Mouse (Mus musculus): Measurements from ENCODE around the gene Cd72. TPM values are rescaled to one million over a fixed set of nuclear protein-coding genes. Genes with fewer than 3 reads are reported as not detected.

The Cd72 gene
- polyA plus RNA-seq, 3 experiments from 2014 or later = 18.7 to 104 (median 96.4) TPM

DNA sequence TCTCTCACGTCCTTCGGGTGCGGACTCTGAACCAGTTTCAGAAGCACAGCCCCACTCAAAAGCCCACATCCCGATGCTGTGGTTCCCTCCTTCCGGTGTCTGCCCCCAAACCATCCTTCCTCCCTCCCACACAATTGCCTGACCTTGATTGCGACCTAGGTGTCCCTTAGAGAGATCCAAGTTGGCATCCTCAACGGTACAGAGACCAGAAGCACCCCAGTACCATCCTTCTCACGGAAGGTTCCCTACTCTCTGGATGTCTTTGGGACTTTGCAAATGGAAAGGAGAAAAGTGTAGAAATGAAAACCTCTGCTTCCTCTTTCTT is 24.1 kb upstream of the Cd72 start:
- ATAC-seq = peak; percentile 68

DNA sequence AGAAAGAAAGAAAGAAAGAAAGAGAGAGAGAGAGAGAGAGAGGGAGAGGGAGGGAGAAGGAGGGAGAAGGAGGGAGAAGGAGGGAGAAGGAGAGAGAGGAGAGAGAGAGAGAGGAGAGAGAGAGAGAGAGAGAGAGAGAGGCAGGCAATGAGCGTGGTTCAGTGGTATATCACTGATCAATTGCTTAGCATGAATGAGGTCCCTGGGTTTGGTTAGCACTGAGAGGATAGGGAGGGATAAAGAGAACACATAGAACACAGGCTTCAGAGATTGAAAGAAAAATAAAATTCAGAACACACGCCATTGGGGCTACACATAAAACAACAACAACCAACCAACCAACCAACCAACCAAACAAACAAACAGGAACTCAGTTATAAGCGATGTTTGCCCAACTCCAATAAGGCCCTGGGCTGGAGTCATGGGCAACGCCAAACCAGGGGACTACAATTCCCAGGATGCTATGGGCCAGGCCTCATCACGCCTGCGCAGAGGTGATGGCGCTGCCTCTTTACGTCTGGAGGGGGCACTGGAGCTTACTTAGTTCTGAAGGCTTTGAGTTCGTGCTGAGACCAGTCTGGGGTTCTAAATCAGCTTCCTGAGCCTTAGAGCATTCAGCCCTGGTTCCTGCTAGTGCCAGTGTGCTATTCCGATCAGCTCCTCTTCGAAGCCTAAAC is 23.6 kb upstream of the Cd72 start:
- peak; percentile 66 for ATAC-seq

DNA sequence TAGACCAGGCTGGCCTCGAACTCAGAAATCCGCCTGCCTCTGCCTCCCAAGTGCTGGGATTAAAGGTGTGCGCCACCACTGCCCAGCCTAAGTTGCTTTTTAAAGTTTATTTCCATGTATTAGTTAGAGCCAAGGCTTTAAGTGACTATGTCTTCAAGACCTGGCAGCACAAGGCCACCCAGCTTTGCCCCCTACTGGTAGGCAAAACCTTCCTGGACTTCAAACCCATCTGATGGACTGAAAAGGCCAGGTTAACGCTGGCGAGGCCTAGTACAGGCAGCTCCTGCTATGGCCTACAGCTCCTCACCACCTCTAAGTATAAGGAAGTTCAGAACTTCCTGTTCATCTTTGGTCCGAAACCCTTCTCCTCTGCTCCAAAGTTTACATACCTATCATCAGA is 22.2 kb upstream of the Cd72 start:
- no peak for ATAC-seq

DNA sequence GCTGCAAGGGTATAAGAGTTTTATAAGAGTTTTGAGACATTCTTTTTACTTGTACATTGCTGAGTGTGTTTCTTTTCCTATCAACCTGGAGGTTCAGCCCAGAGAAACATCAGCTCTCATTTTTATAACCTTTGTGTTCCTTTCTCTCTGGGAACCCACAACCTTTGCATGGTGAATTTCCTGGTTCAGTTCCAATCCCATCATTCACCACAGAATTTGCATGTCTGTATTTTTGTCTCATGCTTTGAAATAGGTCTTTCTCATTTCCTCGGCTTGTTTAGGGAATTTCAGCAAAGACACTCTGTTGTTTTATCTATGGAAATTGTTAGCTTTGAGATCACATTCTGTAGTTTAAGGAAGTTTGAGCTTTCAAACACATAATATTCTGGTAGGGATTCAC is 19.2 kb upstream of the Cd72 start:
- no peak for ATAC-seq

DNA sequence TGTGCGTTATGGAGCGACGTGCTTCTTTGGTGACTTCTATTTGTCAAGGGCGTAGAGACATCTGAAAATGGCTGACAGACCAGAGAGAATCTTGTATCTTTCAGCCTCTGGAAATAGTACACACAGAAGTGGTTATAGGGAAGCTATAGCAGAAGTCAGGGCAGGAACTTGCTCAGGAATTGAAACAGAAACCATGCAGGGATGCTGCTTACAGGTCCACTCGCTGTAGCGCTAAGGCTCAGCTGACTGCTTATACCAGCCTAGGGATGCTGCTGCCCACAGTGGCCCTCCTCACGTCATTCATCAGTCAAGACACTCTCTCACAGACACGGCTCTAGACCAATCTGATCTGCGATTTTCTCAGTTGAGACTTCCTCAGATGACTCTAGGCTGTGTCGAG is 15.9 kb upstream of the Cd72 start:
- no peak for ATAC-seq

DNA sequence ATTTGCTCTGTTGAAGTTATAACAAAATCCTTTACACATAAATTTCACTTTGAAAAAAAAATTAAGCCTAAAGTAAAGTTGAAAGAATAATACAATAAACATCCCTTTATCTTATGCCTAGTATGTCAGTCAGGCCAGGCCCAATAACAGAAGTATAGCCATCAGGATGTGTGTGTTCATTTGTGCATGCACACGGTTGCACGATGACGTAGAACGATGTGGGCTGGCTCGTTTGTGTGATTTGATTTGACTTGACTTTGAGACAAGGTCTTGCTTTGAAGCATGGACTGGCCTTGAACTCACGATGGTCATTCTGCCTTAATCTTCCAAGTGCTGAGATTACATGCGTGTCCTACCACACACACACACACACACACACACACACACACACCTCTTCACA is 12.4 kb upstream of the Cd72 start:
- no peak for ATAC-seq

DNA sequence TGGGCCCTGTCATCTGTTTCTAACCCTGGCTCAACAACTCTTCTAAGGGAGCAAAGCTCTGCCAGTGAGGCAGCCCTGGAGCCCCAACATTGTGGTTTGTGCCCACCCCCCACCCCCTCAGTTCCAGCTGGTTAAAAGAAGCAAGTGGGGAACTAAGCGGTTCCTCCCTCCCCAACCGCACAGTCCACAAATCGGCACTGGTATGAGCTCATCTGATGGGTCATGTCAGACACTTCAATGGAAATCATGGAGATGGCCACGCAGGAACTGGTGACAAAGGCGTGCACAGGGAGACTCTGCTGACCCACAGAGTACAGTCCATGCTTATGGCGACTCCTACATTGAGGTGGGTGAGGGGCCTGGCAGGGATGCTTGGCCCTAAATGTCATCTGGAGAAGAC is 11.5 kb upstream of the Cd72 start:
- no peak for ATAC-seq

DNA sequence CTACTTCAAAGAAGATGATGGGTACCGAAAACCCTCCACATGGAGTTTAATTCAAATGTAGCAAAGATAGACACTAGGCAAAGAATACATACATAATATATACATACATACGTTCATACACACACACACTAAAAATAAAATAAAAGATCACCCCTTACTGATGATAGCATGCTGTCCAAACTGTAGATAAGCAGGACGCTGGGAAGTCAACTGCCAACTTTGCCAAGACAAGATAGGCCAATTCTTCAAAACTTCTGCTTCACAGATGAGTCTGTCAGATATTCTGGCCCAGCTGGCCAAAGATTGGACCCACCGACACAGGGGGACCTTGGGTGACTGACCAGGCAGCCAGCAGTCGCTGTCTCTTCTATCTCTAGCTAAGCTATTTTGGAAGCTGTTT is 8.7 kb upstream of the Cd72 start:
- no peak for ATAC-seq

DNA sequence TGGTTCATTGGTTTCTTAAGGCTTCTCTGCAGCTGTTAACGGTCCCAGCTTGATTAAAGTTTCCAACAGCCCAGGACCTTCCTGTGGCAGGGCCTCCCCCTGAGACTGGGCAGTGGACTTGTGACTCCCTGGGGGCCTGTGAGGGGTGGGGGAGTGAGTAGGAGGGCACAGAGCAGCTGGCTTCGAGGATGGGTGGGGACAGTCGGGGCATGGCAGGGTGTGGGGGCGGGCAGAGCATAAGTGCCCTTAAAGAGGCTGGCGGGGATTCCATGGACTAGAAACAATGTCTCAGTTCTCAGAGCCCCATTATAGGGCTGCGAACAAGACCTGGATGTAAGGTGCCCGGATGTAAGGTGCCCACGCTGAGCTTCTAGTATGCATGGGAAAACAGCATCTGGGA is 2.7 kb upstream of the Cd72 start:
- peak; percentile 4 for ATAC-seq

DNA sequence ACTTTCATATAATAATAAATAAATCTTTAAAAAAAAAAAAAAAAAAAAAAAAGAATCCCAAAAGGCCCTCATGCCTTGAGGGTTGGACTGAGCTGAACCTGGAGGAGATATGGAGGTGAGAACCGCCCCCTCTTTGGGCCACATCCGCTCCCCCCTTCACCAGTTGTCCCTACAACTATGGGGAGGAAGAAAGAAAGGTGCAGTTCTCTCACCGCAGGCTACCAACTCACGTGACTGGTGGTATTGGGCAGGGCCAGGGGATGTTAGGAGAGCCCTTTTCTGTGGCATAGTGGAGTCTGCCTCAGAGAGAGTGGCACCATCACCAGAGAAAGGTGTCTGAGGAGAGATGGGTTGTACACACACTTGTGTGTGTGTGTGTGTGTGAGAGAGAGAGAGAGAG is 2.0 kb upstream of the Cd72 start:
- ATAC-seq = peak; percentile 90

DNA sequence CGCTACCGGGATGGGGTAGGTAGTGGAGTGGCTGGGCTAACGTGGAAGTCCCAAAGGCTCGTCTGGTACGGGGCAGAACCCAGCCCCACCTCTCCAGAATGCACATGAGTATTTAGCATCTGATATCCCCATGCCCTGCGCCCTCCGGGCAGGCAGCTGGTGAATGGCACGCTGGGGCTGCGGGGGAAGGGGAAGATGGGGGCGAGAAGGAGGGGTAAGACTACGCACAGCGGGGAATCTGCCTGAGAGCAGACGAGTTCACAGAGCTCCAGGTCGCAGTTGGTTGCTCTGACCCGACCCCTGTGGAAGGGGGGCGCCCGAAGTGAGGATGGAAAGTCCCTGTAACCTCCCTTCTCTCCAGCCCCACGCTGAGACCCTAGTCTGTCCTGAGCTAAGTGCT is 1.0 kb downstream of the Cd72 start:
- no peak for ATAC-seq

DNA sequence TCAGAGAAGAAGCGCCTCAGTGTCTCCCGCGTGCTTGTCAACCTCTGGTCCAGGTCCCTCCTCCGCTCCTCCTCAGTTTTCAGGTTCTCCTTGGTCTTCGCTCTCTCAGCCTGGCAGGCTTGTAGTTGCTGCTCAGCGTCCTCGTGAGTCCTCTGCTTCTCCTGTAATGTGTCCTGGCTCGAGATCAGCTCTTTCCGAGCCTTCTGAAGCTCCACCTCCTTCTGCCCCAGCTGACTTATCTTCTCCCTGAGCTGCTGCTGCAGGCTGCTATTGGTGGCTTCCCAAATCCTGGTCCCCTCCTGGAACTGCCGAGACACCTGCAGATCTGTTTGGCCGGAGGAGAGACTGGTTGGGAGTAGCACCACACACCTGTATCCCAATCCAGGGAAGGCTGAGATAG is 2.1 kb downstream of the Cd72 start:
- ATAC-seq = no peak

DNA sequence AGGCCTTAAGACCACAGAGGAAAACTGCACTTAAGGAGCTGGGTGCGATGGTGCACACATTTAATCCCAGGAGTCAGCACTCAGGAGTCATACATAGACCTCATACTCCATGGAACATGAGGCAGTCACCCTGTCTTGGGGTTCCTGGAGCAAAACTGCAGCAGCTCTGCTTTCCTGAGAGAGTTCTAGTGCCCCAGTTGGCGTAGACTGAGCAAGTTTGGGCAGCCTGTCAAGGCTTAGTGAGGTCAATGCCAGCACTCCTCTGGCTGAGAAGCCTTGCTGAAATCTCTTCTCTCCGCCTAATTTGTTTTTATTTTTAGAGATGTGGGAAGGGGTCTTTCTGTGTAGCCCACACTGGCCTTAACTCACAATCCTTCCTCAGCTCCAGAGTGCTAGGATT is 5.9 kb downstream of the Cd72 start:
- ATAC-seq = no peak

DNA sequence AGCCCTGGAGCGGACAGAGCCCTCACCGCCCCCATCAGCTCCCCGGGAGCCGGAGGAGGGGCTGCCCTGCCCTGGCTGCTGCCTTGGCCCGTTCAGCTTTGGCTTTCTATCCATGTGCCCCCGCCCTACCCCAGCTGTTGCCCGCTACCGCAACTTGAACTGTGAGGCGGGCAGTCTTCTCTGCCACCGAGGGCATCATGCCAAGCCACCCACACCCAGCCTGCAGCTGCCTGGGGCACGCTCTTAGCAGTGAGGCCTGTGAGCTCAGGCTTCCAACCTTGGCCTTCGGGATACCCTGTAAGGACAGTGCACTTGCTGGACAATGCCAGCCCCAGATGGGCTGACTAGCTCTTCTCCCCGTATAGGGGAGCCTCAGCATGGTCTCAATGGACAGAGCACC is 7.2 kb downstream of the Cd72 start:
- ATAC-seq = no peak

DNA sequence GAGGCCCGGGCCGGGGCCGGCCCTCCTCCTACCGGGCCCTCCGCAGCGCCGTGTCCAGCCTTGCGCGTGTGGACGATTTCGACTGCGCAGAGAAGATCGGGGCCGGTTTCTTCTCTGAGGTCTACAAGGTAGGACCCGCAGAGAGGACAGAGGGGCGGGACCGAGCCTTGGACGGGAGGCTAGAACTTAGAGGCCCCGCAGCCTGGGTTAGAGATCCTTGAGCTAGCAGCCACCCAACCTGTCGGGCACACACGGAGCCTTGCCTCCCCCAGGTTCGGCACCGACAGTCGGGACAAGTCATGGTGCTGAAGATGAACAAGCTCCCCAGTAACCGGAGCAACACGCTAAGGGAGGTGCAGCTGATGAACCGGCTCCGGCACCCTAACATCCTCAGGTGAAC is 10.9 kb downstream of the Cd72 start:
- no peak for ATAC-seq

DNA sequence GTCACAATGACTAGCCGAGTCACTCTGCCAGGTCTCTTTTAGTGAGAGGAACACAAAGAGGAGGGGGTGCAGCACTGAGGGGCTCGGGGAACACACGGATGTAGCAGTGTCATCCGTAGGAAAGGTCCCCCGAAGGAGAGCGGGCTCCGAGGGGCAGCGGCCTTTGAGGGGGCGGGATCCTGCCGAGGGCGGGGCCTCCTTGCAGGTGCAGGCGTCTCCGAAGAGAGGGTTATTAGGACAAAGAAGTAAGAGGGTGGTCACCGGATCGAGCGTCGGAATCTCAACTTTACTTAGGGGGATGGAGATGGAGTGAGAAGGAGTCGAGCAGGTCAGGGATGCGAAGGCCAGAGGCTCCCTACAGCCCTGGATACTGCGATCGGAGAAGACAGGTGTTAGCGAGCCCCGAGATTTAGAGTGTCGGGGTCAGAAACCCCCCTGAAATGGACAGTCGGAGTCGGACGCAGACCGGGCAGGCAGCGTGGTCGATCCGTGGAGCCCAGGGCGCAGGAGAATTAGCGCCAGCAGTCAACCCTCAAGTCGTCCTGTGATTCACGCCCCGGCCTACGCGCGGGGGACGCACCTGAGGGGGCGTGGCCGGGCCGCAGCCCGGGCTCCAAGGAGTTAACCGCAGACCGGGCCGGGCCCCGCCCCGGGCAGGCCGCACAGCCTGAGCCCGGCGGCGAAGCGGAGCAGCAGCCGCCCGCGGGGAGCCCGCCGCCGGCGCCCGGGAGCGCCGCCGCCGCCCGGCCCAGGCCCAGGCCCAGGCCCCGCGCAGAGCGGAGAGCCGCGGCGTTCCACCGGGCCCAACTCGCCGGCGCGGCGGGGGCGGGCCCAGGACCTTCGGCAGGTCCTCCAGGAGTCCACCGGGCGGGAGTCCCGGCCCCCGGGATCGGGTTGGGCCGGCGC is 11.7 kb downstream of the Cd72 start:
- peak; percentile 26 for ATAC-seq

DNA sequence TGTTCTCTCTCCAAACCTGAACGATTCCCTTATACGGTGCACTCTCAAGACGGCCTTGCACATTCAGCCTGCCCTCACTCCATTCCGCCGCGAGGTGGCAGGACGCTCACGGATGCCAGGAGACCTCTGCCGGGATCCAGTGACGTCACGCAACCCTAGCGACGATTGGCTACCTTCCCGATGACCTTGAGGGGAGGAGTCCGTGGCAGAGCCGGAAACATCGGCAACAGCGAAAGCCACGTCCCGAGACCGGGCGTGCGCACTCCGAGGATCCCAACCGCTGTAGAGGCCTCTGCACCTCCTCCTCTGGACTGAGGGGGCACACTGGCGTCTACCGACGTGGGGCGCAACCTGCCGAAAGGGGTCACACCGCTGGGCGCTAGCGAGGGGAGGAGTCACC is 12.4 kb downstream of the Cd72 start:
- ATAC-seq = peak; percentile 95

DNA sequence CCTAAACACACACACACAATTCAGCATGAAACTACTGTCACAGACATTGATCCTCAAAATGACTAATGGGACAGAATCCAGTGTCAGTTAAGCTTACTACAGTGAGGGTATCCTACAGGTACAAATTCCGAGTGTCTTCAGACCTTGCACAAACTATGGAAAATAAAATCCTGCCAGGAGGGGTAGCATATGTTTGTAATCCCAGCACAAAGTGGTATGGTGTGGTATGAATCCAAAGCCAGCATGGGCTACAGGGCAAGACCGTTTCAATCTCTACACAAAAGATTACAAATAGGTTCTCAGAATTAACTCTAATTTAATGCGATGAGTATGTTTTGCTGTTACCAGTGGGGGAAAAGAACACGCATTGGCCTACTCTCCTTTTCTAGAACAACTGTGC is 12.8 kb downstream of the Cd72 start, which contains the start of gene Tesk1:
Tesk1 (plus strand) TSS at position 301 of the 400 bp plus-strand sequence.
- no peak for ATAC-seq

DNA sequence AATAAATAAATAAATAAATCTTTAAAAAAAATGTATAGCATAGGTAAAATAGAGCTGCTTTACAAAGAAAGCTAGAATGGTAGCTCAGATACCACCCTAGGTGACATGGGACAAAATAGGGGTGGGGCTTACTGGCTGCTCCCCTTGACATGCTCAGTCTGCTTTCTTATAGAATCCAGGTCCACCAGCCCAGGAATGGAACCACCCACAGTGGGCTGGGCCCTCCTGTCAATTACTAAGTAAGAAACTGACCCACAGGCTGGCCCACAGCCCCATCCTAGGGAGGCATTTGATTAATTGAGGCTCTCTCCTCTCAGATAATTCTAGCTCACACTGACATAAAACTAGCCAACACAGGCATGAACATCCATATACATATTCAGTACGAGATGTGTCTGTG is 21.6 kb downstream of the Cd72 start:
- no peak for ATAC-seq

DNA sequence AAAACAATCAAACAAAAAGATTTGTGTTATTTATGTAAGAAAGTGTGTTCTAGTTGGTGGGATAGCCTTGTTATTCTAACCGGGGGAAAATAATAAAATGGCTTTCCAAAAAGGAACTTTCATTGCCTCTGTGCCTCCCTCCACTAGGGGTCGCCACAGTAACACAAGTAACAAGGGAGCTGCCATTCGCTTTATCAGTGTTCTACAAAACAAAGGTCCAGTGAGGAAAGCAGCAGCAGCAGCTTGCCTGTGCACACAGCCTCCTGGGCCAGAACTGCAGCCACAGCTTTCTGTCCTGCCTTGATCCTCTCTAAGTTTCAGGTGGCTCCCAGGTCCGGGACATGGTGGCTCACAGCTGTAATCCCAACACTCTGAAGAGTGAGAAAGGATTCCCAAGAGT is 22.7 kb downstream of the Cd72 start:
- ATAC-seq = peak; percentile 61

DNA sequence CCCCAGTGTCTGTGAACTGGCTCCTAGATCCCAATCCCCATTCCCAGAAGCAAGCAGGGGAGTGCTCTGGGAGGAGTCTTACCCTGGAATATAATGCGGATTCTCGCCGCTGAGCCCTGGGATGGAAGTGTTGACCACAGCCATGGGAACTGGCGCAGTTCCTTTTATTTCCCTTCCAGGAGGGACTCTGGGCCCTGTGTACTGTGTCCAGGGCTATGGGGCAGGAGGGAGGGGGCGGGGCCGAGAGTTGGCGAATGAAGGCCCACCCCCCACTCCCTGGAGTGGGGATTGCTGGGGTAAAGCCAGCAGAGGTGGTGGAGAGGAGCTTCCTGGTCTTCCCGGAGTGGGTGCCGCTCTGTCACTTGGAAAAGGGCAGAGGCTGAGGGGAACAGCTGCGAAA is 25.5 kb downstream of the Cd72 start, which contains the start of gene Fam166b:
Fam166b (minus strand) TSS at position 189 of the 400 bp plus-strand sequence.
- ATAC-seq = no peak

DNA sequence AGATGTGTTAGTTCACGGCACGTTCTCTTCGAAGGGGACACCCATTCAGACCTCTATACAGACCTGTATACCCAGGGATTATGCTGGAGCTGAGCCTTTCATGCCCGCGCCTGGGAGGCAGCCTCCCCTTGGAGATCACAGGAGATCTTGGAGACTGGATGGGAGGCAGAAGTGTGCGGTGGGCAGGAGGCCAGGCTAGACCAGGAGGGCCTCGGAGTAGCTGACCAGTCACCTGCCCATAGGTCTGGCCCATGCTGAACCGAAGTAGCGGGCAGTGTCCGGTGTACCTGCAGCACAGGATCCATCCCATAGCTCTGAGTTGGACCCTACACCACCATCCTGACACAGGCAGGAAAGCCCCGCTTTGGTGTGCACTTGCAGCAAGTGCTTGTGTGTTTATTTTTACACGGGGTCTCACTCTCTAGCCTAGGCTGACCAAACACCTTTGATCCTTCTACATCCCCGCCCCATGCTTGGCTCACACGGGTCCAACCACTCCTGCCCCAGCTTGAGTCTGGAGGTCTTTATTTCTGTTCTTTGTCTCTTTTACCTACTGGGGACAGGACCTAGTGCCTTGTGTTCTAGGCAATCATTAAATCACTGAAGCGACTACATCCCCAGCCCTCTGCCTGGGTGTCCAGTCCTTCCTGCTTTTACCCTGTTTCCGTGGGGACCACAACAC is 26.1 kb downstream of the Cd72 start:
- no peak for ATAC-seq

DNA sequence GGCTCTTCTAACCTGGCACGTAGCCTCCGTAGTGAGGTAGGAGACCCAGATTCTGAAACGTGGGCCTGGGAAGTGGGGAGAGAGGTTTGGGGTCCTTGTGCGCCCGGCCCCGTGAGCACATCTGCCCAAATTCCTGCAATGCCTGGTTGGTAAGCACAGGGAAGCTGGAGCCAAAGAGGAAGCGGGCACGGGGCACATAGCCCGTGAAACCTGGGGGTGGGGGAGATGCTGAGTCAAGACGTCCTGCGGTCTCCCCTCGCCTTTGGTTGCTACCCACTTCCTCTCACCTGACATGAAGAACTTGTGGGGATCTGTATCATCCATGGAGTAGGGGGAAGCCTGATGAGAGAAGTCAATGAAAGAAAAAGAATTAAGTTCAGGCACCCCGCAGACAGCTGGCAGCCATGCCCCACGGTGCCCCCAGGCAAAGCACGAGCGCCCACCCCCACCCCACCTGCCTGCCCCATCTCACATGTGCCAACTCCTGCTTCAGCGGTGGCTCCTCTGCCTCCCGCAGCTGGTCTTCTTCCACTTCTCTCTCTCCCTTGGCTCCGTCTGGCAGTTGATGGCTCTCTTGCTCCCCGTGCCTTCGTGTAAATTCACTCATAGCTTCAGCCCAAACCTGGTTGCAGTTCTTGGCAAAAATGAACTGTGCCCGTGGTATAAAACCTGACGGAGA is 26.8 kb downstream of the Cd72 start:
- peak; percentile 93 for ATAC-seq

All from inflammation-experienced regulatory T-cells, adult 6 months (primary cell).